Mouse (Mus musculus) midbrain, embryonic 11.5 days (tissue): ENCODE data around the gene Prps1. TPM values are rescaled to one million over a fixed set of nuclear protein-coding genes. Genes with fewer than 3 reads are reported as not detected.
"Not testable (repeated sequence)": the region's sequence is repeated elsewhere in the genome, so short reads cannot be mapped to it uniquely, and the experiment has no call there.

Experiments used
- ATAC-seq: fragments of 200-750 bp; cut with Nextera tagmentation; 2 replicates; pipeline ENCODE4 v1.8.0; 2017; ENCODE audit warnings: moderate TSS enrichment, moderate library complexity; ENCODE audit not compliant: low FRiP score
- DNase-seq: peaks from one replicate; pipeline ENCODE4 v3.0.0; 2015; ENCODE audit warnings: low spot score; ENCODE audit errors: missing footprints
- H3K27ac ChIP-seq: fragments of 300-500 bp; sonication (generic); 2 replicates; pipeline ENCODE4 v1.5.1; 2014; ENCODE audit warnings: low read depth, low read length
- H3K27me3 ChIP-seq: fragments of 300-500 bp; sonication (generic); 2 replicates; pipeline ENCODE4 v1.6.1; 2014; ENCODE audit warnings: mild to moderate bottlenecking, low read length, moderate library complexity, mixed read lengths; ENCODE audit not compliant: control insufficient read depth, insufficient read depth
- H3K36me3 ChIP-seq: fragments of 300-500 bp; sonication (generic); 2 replicates; pipeline ENCODE4 v1.6.1; 2014; ENCODE audit warnings: mild to moderate bottlenecking, low read length, moderate library complexity, mixed read lengths; ENCODE audit not compliant: control insufficient read depth, insufficient read depth
- H3K4me1 ChIP-seq: fragments of 300-500 bp; sonication (generic); 2 replicates; pipeline ENCODE4 v1.6.1; 2014; ENCODE audit warnings: low read length; ENCODE audit not compliant: control insufficient read depth, insufficient read depth
- H3K4me2 ChIP-seq: fragments of 300-500 bp; sonication (generic); 2 replicates; pipeline ENCODE4 v1.6.1; 2014; ENCODE audit warnings: mild to moderate bottlenecking, moderate library complexity
- H3K4me3 ChIP-seq: fragments of 300-500 bp; sonication (generic); 2 replicates; pipeline ENCODE4 v1.5.1; 2014; ENCODE audit warnings: low read depth, low read length
- H3K9ac ChIP-seq: fragments of 300-500 bp; sonication (generic); 2 replicates; pipeline ENCODE4 v1.6.1; 2014; ENCODE audit warnings: low read length
- H3K9me3 ChIP-seq: fragments of 300-500 bp; sonication (generic); 2 replicates; pipeline ENCODE4 v1.6.1; 2016; ENCODE audit warnings: low read length; ENCODE audit not compliant: control insufficient read depth
- WGBS: fragments of 180-500 bp; shearing (Covaris S2); extraction: QIAGEN DNeasy Blood & Tissue Kit; methylation state at CpG from one replicate; pipeline ENCODE4 v1.1.7; 2014; 5-methylcytosine and 5-hydroxymethylcytosine counted together
- polyA plus RNA-seq: library from polyadenylated mRNA; unstranded; fragments of >200 nt; fragmentation: Nextera tagmentation; extraction: Ambion mirVana; gene quantifications from 2 replicates; pipeline ENCODE4 v1.2.1, GENCODE M21; 2014

Gene Prps1
- polyA plus RNA-seq, 1 experiment from 2014 or later = 83.0 TPM

DNA sequence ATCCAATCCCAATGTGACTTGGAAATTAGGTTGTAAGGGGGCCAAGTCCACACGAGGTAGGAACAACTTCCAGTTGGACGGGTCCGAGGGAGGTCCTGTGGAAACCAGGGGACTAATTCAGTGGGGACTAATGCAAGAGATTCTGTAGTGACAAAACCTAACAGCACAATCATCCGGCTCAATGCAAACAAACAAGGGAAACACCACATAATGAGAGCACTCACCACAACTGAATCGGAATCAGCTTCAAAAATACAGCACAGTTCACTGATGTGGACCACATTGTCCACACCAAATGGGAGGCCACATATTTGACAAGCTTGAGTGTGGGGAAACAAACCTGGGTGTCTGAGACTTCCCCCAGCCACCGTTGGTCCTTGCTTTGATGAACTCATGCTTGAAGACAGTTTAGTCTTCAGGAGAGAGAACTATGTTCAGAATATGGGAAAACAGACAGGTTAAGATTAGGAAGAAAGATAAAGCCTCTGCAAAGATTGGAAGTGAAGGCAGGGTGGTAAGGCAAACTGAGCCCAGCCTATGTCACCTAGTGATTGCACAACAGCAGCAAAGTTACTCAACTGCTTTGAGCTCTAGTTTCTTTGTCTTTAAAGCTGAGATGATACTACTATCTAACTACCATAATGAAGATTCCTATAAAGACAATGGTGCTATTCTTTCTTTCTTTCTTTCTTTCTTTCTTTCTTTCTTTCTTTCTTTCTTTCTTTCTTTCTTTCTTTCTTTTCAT lies 50.2 kb downstream of the Prps1 start:
- Histone ChIP-seq H3K36me3 (no peaks in the 10 kb centered on the region), H3K4me3 (no peak overlapping the region), H3K4me2 (no peak overlapping the region), H3K9me3 (no peaks in the 10 kb centered on the region), H3K4me1 (peaks cover 9% of the 10 kb centered on the region; the same call in 1 of the 2 replicates), H3K27me3 (0 out of 2 replicates have a peak, but pooled peaks cover 5% of the 10 kb centered on the region), H3K9ac (no peak overlapping the region), H3K27ac (no peak overlapping the region)
- DNase-seq (no peak), ATAC-seq (no peak)
- 76% methylated on average over 6 of the region's 6 CpGs for WGBS

- H3K36me3 ChIP-seq = no peaks in the 10 kb centered on the region
- DNase-seq (no peak), ATAC-seq (no peak)
- H3K27ac ChIP-seq = no peak overlapping the region
- no peaks in the 10 kb centered on the region for H3K9me3 ChIP-seq
- no peak overlapping the region for H3K4me3 ChIP-seq
- 77% methylated on average over 1 of the region's 1 CpGs for WGBS
- peaks cover 6% of the 10 kb centered on the region for H3K27me3 ChIP-seq
- H3K9ac ChIP-seq = no peak overlapping the region
- H3K4me2 ChIP-seq = no peak overlapping the region
- peaks cover 14% of the 10 kb centered on the region; the same call in 1 of the 2 replicates for H3K4me1 ChIP-seq
These were observed 51.0 kb downstream of the Prps1 start for GRCm38 (mm10) chrX:140507377-140507776.

DNA sequence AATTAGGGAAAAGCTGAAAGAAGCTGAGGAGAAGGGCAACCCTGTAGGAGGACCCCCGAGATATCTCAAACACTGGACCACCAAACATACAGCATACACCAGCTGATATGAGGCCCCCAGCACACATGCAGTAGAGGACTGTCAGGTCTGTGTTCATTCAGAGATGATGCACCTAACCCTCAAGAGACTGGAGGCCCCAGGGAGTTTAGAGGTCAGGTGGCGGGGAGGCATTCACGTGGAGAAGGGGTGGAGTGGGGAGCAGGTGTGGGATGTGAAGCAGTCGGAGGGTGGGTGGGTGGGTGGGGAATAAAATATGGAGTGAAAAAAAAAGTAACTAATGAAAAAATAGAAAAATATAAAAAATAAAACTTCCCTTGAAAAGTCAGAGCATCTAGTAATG lies 52.4 kb downstream of the Prps1 start:
- H3K27me3 ChIP-seq = peaks cover 11% of the 10 kb centered on the region
- not testable (repeated sequence) for DNase-seq, H3K4me2 ChIP-seq, H3K9ac ChIP-seq, H3K4me3 ChIP-seq, H3K36me3 ChIP-seq, H3K27ac ChIP-seq, ATAC-seq, H3K9me3 ChIP-seq
- WGBS = 91% methylated on average over 4 of the region's 4 CpGs
- peaks cover 14% of the 10 kb centered on the region; the same call in 1 of the 2 replicates for H3K4me1 ChIP-seq

- no peak for DNase-seq
- Histone ChIP-seq H3K4me2 (no peak overlapping the region), H3K9ac (no peak overlapping the region), H3K9me3 (no peaks in the 10 kb centered on the region), H3K4me3 (no peak overlapping the region), H3K27me3 (peaks cover 14% of the 10 kb centered on the region), H3K36me3 (no peaks in the 10 kb centered on the region), H3K27ac (no peak overlapping the region), H3K4me1 (peaks cover 14% of the 10 kb centered on the region; the same call in 1 of the 2 replicates)
- no peak for ATAC-seq
- WGBS = 42% methylated on average over 6 of the region's 6 CpGs
These were observed 53.4 kb downstream of the Prps1 start for GRCm38 (mm10) chrX:140509817-140510216.

- peak; percentile 86 for DNase-seq
- Histone ChIP-seq H3K9ac (peak overlapping the region; percentile 33; the same call in 1 of the 2 replicates), H3K9me3 (no peaks in the 10 kb centered on the region), H3K4me1 (peaks cover 10% of the 10 kb centered on the region; the same call in 1 of the 2 replicates), H3K36me3 (no peaks in the 10 kb centered on the region), H3K4me3 (no peak overlapping the region), H3K27me3 (peaks cover 14% of the 10 kb centered on the region), H3K4me2 (no peak overlapping the region), H3K27ac (no peak overlapping the region)
- WGBS = 34% methylated on average over 24 of the region's 24 CpGs
- ATAC-seq = 0 out of 2 replicates have a peak, but pooled peaks have one; percentile 49
These were observed 54.5 kb downstream of the Prps1 start for GRCm38 (mm10) chrX:140510696-140511429.

DNA sequence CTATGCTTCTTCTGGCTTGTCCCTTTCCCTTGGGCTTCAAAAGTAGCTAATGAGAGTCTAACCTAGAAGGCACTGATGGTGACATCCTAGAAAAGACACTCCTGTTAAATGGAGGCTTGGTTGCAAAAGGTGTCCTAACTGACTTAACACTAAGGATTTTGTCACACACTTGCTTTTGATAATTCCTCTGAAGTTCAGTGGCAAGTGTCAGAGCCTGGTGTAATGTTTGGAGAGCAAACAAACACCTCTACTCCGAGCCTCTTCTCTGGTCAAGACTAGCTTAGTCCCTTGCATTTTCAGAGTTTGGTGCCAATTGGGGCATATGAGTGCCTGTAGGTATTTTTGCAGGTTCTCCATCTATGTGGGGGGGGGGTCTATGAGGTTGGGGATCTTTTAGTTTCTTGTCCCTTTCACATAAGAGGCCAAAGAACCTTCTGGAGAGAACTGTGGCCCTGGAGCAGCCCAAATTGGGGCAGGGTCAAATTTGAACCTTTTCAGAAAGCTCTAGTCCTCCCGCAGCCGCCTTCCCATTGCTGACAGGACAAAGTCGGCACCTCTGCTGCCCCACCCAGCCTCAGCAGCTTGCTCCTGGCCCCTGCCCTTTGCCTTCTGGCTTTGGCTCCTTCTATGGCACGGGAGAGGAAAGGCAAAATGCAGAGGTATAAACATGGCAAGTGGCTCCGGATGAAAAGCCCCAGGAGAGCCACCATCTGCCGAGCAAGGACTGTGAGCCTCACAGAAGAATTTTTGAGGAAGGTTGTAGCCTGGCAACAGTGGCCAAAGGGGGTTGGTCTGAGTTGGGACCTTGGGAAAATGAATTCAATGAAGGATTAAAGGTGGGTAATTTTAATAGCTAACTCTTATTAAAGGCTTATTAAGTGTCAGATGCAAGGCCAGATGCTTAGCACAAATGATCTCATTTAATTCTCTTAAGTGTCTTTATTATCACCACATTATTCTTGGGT lies 55.6 kb downstream of the Prps1 start:
- peak; percentile 84 for DNase-seq
- H3K27me3 ChIP-seq = peaks cover 14% of the 10 kb centered on the region
- H3K4me3 ChIP-seq = no peak overlapping the region
- H3K9me3 ChIP-seq = no peaks in the 10 kb centered on the region
- no peak overlapping the region for H3K9ac ChIP-seq
- peaks cover 7% of the 10 kb centered on the region; the same call in 1 of the 2 replicates for H3K4me1 ChIP-seq
- peak; percentile 73 for ATAC-seq
- no peak overlapping the region for H3K4me2 ChIP-seq
- H3K36me3 ChIP-seq = no peaks in the 10 kb centered on the region
- 28% methylated on average over 7 of the region's 7 CpGs for WGBS
- H3K27ac ChIP-seq = no peak overlapping the region

DNA sequence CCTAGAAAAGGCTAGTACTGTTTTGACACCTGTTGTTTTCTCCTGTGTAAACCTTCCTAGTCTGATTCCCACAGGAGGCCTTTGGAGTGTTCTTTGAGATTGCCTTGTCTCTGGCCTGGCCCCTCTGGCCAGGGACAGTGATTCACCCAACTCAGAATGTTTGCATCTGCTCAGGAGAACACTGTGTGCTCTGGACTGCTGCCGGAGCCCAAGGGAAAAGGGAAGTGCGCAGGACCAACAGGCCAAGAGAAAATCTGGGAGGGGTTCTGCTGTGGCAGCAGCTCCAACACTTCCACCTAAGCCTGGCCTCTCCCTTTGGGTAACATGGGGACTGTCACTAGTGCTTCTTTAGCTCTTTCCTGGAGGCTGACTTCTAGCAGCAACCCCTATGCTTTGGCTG lies 57.0 kb downstream of the Prps1 start:
- 90% methylated on average over 2 of the region's 2 CpGs for WGBS
- no peak for DNase-seq
- Histone ChIP-seq H3K4me1 (peaks cover 7% of the 10 kb centered on the region; the same call in 1 of the 2 replicates), H3K27me3 (peaks cover 21% of the 10 kb centered on the region), H3K36me3 (no peaks in the 10 kb centered on the region), H3K4me3 (no peak overlapping the region), H3K9ac (no peak overlapping the region), H3K4me2 (no peak overlapping the region), H3K9me3 (no peaks in the 10 kb centered on the region), H3K27ac (no peak overlapping the region)
- ATAC-seq = no peak

- 74% methylated on average over 8 of the region's 8 CpGs for WGBS
- Histone ChIP-seq H3K36me3 (no peaks in the 10 kb centered on the region), H3K4me3 (no peak overlapping the region), H3K9me3 (no peaks in the 10 kb centered on the region), H3K4me2 (no peak overlapping the region), H3K27ac (no peak overlapping the region), H3K9ac (no peak overlapping the region), H3K4me1 (no peaks in the 10 kb centered on the region; the same call in 1 of the 2 replicates), H3K27me3 (peaks cover 19% of the 10 kb centered on the region)
- no peak for ATAC-seq
- no peak for DNase-seq
These were observed 61.9 kb downstream of the Prps1 start for GRCm38 (mm10) chrX:140518351-140518750.
